Mouse (Mus musculus) cerebellum, adult 8-10 months (tissue): ENCODE measurements around the gene Plk3.
A peak's percentile ranks its signal among the peaks of the same experiment; 100 is the strongest.
"Not testable (repeated sequence)": the region's sequence is repeated elsewhere in the genome, so short reads cannot be mapped to it uniquely, and the experiment has no call there.

Source experiments
- DNase-seq: peaks from one replicate; pipeline ENCODE4 v3.0.0; 2022

Gene Plk3

GRCm38 (mm10) chr4:117133817-117134600, at the start of gene Plk3:
Plk3 (minus strand) TSS chr4:117133963.
- DNase-seq, result peak; percentile 99

GRCm38 (mm10) chr4:117182759-117183096, 49.0 kb upstream of the Plk3 start:
- not testable (repeated sequence) for DNase-seq

GRCm38 (mm10) chr4:117181863-117182758, 48.3 kb upstream of the Plk3 start, which contains the start of gene Kif2c:
Kif2c (minus strand) TSS chr4:117182639.
- DNase-seq, result peak; percentile 86

GRCm38 (mm10) chr4:117169936-117170335, 36.2 kb upstream of the Plk3 start:
- DNase-seq, result no peak

- DNase-seq, result no peak
Observed at GRCm38 (mm10) chr4:117161183-117161582, 27.4 kb upstream of the Plk3 start.

GRCm38 (mm10) chr4:117159666-117160065, 25.9 kb upstream of the Plk3 start:
- no peak for DNase-seq

- DNase-seq, result no peak
Observed at GRCm38 (mm10) chr4:117156372-117156771, 22.6 kb upstream of the Plk3 start.

GRCm38 (mm10) chr4:117155792-117156355, 22.1 kb upstream of the Plk3 start, which contains the start of gene Rps8:
Rps8 (minus strand) TSS chr4:117156243.
- DNase-seq, result peak; percentile 81

GRCm38 (mm10) chr4:117155020-117155791, 21.4 kb upstream of the Plk3 start:
- DNase-seq, result no peak

GRCm38 (mm10) chr4:117152714-117153113, 19.0 kb upstream of the Plk3 start:
- no peak for DNase-seq

GRCm38 (mm10) chr4:117151416-117151815, 17.7 kb upstream of the Plk3 start:
- DNase-seq, result no peak

- DNase-seq, result no peak
Observed at GRCm38 (mm10) chr4:117150212-117150733, 16.5 kb upstream of the Plk3 start.

GRCm38 (mm10) chr4:117149291-117150211, 15.8 kb upstream of the Plk3 start:
- DNase-seq, result no peak

- no peak for DNase-seq
Observed at GRCm38 (mm10) chr4:117148815-117149214, 15.1 kb upstream of the Plk3 start.

GRCm38 (mm10) chr4:117148047-117148713, 14.4 kb upstream of the Plk3 start:
- DNase-seq, result no peak

GRCm38 (mm10) chr4:117146176-117146575, 12.4 kb upstream of the Plk3 start:
- peak; percentile 82 for DNase-seq

GRCm38 (mm10) chr4:117145248-117145647, 11.5 kb upstream of the Plk3 start:
- DNase-seq, result no peak

GRCm38 (mm10) chr4:117143023-117143422, 9.3 kb upstream of the Plk3 start:
- DNase-seq, result no peak

GRCm38 (mm10) chr4:117140613-117141012, 6.8 kb upstream of the Plk3 start:
- no peak for DNase-seq

- DNase-seq, result no peak
Observed at GRCm38 (mm10) chr4:117139217-117139612, 5.5 kb upstream of the Plk3 start.
